Mouse (Mus musculus): Measurements from ENCODE around the gene Ntng2.

DNA sequence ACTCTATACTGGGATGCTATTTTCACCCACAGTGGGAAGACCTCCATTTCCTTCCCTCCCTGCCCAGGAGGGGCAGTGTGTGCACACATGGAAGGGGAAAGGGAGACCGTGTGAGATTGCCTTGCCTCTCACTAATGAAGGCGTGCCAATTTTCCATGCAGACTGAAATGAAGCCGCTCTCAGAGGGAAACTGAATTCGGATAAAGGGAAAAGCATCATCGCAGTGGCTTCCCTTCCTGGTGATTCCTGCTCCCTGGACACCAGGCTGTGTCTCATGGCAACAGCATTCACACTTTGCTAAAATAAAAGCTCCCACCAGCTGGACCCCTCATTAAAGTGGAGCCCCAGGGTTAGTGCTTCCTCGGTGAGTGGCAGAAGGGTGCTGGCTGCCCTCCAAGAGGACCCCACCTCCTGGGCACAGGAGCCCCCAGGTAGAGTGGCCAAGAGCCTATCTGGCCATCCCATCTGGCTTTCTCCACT is 9.7 kb upstream of the Ntng2 start:
- TF ChIP-seq CTCF (IDR thresholded peaks at IDR 0.05 in 2 of 3, conservative IDR thresholded peaks at IDR 0.05 in 1 of 3; ENCODE audit: control insufficient read depth in 1 of 3, insufficient read depth in 1 of 3, low read depth in 2 of 3, low read length in 3 of 3, poor library complexity in 1 of 3, severe bottlenecking in 1 of 3) (no peak; a peak in 1 of 6 replicates), POLR2A (IDR thresholded peaks at IDR 0.05; ENCODE audit: control insufficient read depth in 1 of 2, insufficient read depth in 1 of 2, low read depth in 1 of 2, low read length in 2 of 2, poor library complexity in 1 of 2) (no peak), GATA1 (IDR thresholded peaks at IDR 0.05; ENCODE audit: low read depth, low read length) (no peak), SMC3 (IDR thresholded peaks at IDR 0.05; ENCODE audit: low read depth, low read length) (no peak), HCFC1 (IDR thresholded peaks at IDR 0.05; ENCODE audit: low read depth, low read length) (no peak), EP300 (IDR thresholded peaks at IDR 0.05; ENCODE audit: low read depth in 1 of 2, low read length in 2 of 2) (no peak), POLR2AphosphoS2 (IDR thresholded peaks at IDR 0.05; ENCODE audit: low read length) (no peak), TCF12 (IDR thresholded peaks at IDR 0.05; ENCODE audit: low read depth, low read length) (no peak), MAX (IDR thresholded peaks at IDR 0.05; ENCODE audit: low read length) (no peak), UBTF (IDR thresholded peaks at IDR 0.05; ENCODE audit: borderline replicate concordance, insufficient read depth, low read depth, low read length) (no peak), TAL1 (IDR thresholded peaks at IDR 0.05; ENCODE audit: low read length) (no peak), RAD21 (IDR thresholded peaks at IDR 0.05; ENCODE audit: low read depth, low read length) (no peak), BHLHE40 (IDR thresholded peaks at IDR 0.05; ENCODE audit: borderline replicate concordance, low read depth, low read length) (no peak), USF1 (IDR thresholded peaks at IDR 0.05; ENCODE audit: low read depth, low read length) (no peak)

Data from MEL (cell line).